Mouse (Mus musculus) MEL (cell line): ENCODE data around the gene Stam2. TPM values are rescaled to one million over a fixed set of nuclear protein-coding genes. Genes with fewer than 3 reads are reported as not detected.

ENCODE experiments used
- DNase-seq: peaks from one replicate; pipeline ENCODE4 v3.0.0; 2011; ENCODE audit warnings: low read depth, low spot score
- H3K27ac ChIP-seq: 2 replicates; pipeline ENCODE4 v1.5.1; 2012; ENCODE audit warnings: low read depth, mild to moderate bottlenecking, control low read depth, low read length, moderate library complexity; ENCODE audit not compliant: control insufficient read depth
- H3K27me3 ChIP-seq, 2 experiments: fragments of 150-350 bp in 1 of 2; sonication (generic) in 1 of 2; 2 replicates each; pipeline ENCODE4 v1.6.1; 2012; ENCODE audit warnings: low read length in 2 of 2, mild to moderate bottlenecking in 2 of 2, improper control_type of control experiment in 1 of 2, moderate library complexity in 1 of 2; ENCODE audit not compliant: insufficient read depth in 2 of 2, control insufficient read depth in 1 of 2
- H3K36me3 ChIP-seq, 2 experiments: 2 replicates each; pipeline ENCODE4 v1.6.1; 2012 to 2014; ENCODE audit warnings: low read length in 2 of 2, improper control_type of control experiment in 1 of 2, inconsistent platforms in 1 of 2, mild to moderate bottlenecking in 1 of 2; ENCODE audit not compliant: insufficient read depth in 2 of 2, control insufficient read depth in 1 of 2
- H3K4me1 ChIP-seq, 2 experiments: fragments of 150-350 bp in 1 of 2; sonication (generic) in 1 of 2; 2 replicates each; pipeline ENCODE4 v1.6.1; 2012; ENCODE audit warnings: low read length in 2 of 2, improper control_type of control experiment in 1 of 2, mild to moderate bottlenecking in 1 of 2; ENCODE audit not compliant: insufficient read depth in 2 of 2, control insufficient read depth in 1 of 2
- H3K4me3 ChIP-seq, 2 experiments: fragments of 150-350 bp in 1 of 2; sonication (generic) in 1 of 2; 2 replicates each; pipeline ENCODE4 v1.5.1; 2012; ENCODE audit warnings: low read depth in 2 of 2, low read length in 2 of 2, mild to moderate bottlenecking in 2 of 2, moderate library complexity in 2 of 2, control low read depth in 1 of 2, improper control_type of control experiment in 1 of 2; ENCODE audit not compliant: control insufficient read depth in 1 of 2, insufficient read depth in 1 of 2
- H3K79me2 ChIP-seq: 2 replicates; pipeline ENCODE4 v1.6.1; 2012; ENCODE audit warnings: mild to moderate bottlenecking, low read length, moderate library complexity; ENCODE audit not compliant: control insufficient read depth, poor library complexity, insufficient read depth
- H3K9ac ChIP-seq: 2 replicates; pipeline ENCODE4 v1.6.1; 2012; ENCODE audit warnings: low read depth, mild to moderate bottlenecking, control low read depth, low read length, moderate library complexity; ENCODE audit not compliant: control insufficient read depth, poor library complexity, severe bottlenecking
- H3K9me3 ChIP-seq: fragments of 150-350 bp; sonication (generic); replicated peaks from 2 replicates; pipeline ENCODE4 v1.6.1; 2012; ENCODE audit warnings: mild to moderate bottlenecking, low read length, improper control_type of control experiment, moderate library complexity; ENCODE audit not compliant: insufficient read depth
- CTCF ChIP-seq, 3 experiments: IDR thresholded peaks in 2 of 3; conservative IDR thresholded peaks in 1 of 3; 2 replicates each; pipeline ENCODE4 v1.5.1; 2011 to 2012; ENCODE audit warnings: low read length in 3 of 3, low read depth in 2 of 3, mild to moderate bottlenecking in 2 of 3, improper control_type of control experiment in 1 of 3, inconsistent platforms in 1 of 3, mixed read lengths in 1 of 3, moderate library complexity in 1 of 3; ENCODE audit not compliant: control insufficient read depth in 1 of 3, insufficient read depth in 1 of 3, poor library complexity in 1 of 3, severe bottlenecking in 1 of 3
- E2F4 ChIP-seq: IDR thresholded peaks from 2 replicates; pipeline ENCODE4 v1.6.1; 2011; ENCODE audit warnings: low read depth, low read length, improper control_type of control experiment, borderline replicate concordance
- ELF1 ChIP-seq: IDR thresholded peaks from 2 replicates; pipeline ENCODE4 v1.6.1; 2014; ENCODE audit warnings: low read depth, mild to moderate bottlenecking, inconsistent platforms, low read length, improper control_type of control experiment, moderate library complexity
- EP300 ChIP-seq, 2 experiments: IDR thresholded peaks; 2 replicates each; pipeline ENCODE4 v1.6.1; 2011; ENCODE audit warnings: improper control_type of control experiment in 2 of 2, low read length in 2 of 2, low read depth in 1 of 2, mild to moderate bottlenecking in 1 of 2
- ETS1 ChIP-seq: IDR thresholded peaks from 2 replicates; pipeline ENCODE4 v1.6.1; 2012; ENCODE audit warnings: low read depth, mild to moderate bottlenecking, inconsistent platforms, low read length, improper control_type of control experiment, moderate library complexity
- GABPA ChIP-seq: IDR thresholded peaks from 2 replicates; pipeline ENCODE4 v1.6.1; 2012; ENCODE audit warnings: low read depth, mild to moderate bottlenecking, inconsistent platforms, low read length, improper control_type of control experiment, moderate library complexity
- HCFC1 ChIP-seq: IDR thresholded peaks from 2 replicates; pipeline ENCODE4 v1.6.1; 2012; ENCODE audit warnings: low read depth, mild to moderate bottlenecking, inconsistent platforms, low read length, improper control_type of control experiment, moderate library complexity
- JUND ChIP-seq: IDR thresholded peaks from 2 replicates; pipeline ENCODE4 v1.6.1; 2011; ENCODE audit warnings: low read depth, mild to moderate bottlenecking, improper control_type of control experiment, low read length
- MAZ ChIP-seq: IDR thresholded peaks from 2 replicates; pipeline ENCODE4 v1.6.1; 2012; ENCODE audit warnings: low read depth, mild to moderate bottlenecking, inconsistent platforms, low read length, improper control_type of control experiment
- MEF2A ChIP-seq: IDR thresholded peaks from 2 replicates; pipeline ENCODE4 v1.6.1; 2014; ENCODE audit warnings: low read depth, mild to moderate bottlenecking, inconsistent platforms, low read length, improper control_type of control experiment; ENCODE audit not compliant: poor library complexity, insufficient replicate concordance, severe bottlenecking; ENCODE audit errors: extremely low read depth
- MXI1 ChIP-seq: IDR thresholded peaks from 2 replicates; pipeline ENCODE4 v1.6.1; 2011; ENCODE audit warnings: mild to moderate bottlenecking, low read depth, low read length, improper control_type of control experiment
- MYB ChIP-seq: IDR thresholded peaks from 2 replicates; pipeline ENCODE4 v1.6.1; 2011; ENCODE audit warnings: mild to moderate bottlenecking, low read depth, low read length, improper control_type of control experiment
- MYC ChIP-seq: IDR thresholded peaks from 2 replicates; pipeline ENCODE4 v1.6.1; 2011; ENCODE audit warnings: low read depth, mild to moderate bottlenecking, low read length, improper control_type of control experiment, moderate library complexity
- NELFE ChIP-seq: IDR thresholded peaks from 2 replicates; pipeline ENCODE4 v1.6.1; 2011; ENCODE audit warnings: low read depth, low read length, improper control_type of control experiment
- NRF1 ChIP-seq: IDR thresholded peaks from 2 replicates; pipeline ENCODE4 v1.6.1; 2014; ENCODE audit warnings: low read depth, mild to moderate bottlenecking, inconsistent platforms, low read length, improper control_type of control experiment, moderate library complexity; ENCODE audit not compliant: poor library complexity, insufficient read depth, severe bottlenecking
- POLR2AphosphoS2 ChIP-seq: IDR thresholded peaks from 2 replicates; pipeline ENCODE4 v1.6.1; 2011; ENCODE audit warnings: low read length, improper control_type of control experiment
- SIN3A ChIP-seq: IDR thresholded peaks from 2 replicates; pipeline ENCODE4 v1.6.1; 2012; ENCODE audit warnings: low read length, improper control_type of control experiment, inconsistent platforms
- SMC3 ChIP-seq: IDR thresholded peaks from 2 replicates; pipeline ENCODE4 v1.6.1; 2011; ENCODE audit warnings: low read depth, low read length, improper control_type of control experiment
- TAL1 ChIP-seq: IDR thresholded peaks from 2 replicates; pipeline ENCODE4 v1.6.1; 2012; ENCODE audit warnings: mild to moderate bottlenecking, inconsistent platforms, low read length, moderate library complexity, mixed read lengths
- TBP ChIP-seq: IDR thresholded peaks from 2 replicates; pipeline ENCODE4 v1.8.0; 2011; ENCODE audit warnings: low read depth, low read length, improper control_type of control experiment
- TCF12 ChIP-seq: IDR thresholded peaks from 2 replicates; pipeline ENCODE4 v1.6.1; 2014; ENCODE audit warnings: low read depth, mild to moderate bottlenecking, inconsistent platforms, low read length, improper control_type of control experiment, moderate library complexity
- USF1 ChIP-seq: IDR thresholded peaks from 2 replicates; pipeline ENCODE4 v1.6.1; 2014; ENCODE audit warnings: low read depth, mild to moderate bottlenecking, inconsistent platforms, low read length, improper control_type of control experiment, moderate library complexity
- USF2 ChIP-seq, 2 experiments: IDR thresholded peaks; 2 replicates each; pipeline ENCODE4 v1.6.1; 2011 to 2012; ENCODE audit warnings: improper control_type of control experiment in 2 of 2, low read length in 2 of 2, borderline replicate concordance in 1 of 2, inconsistent platforms in 1 of 2, low read depth in 1 of 2, mild to moderate bottlenecking in 1 of 2; ENCODE audit not compliant: insufficient read depth in 1 of 2
- ZC3H11A ChIP-seq: IDR thresholded peaks from 2 replicates; pipeline ENCODE4 v1.6.1; 2012; ENCODE audit warnings: low read depth, mild to moderate bottlenecking, inconsistent platforms, low read length, improper control_type of control experiment
- ZKSCAN1 ChIP-seq: IDR thresholded peaks from 2 replicates; pipeline ENCODE4 v1.6.1; 2012; ENCODE audit warnings: low read depth, mild to moderate bottlenecking, inconsistent platforms, low read length, improper control_type of control experiment, moderate library complexity
- ZNF384 ChIP-seq: IDR thresholded peaks from 2 replicates; pipeline ENCODE4 v1.6.1; 2012; ENCODE audit warnings: low read depth, mild to moderate bottlenecking, inconsistent platforms, low read length, improper control_type of control experiment
- polyA plus RNA-seq, 2 experiments: library from polyadenylated mRNA; stranded (reverse) in 1 of 2; unstranded in 1 of 2; fragments of >175 nt in 1 of 2; fragments of >200 nt in 1 of 2; gene quantifications; 2 replicates each; pipeline versions ENCODE4 v1.2.1 to v1.2.4; 2012; ENCODE audit warnings: low replicate concordance in 2 of 2, low read depth in 1 of 2; ENCODE audit not compliant: insufficient read length in 2 of 2, insufficient read depth in 1 of 2, missing spikeins in 1 of 2
- total RNA-seq: library from RNA; depleted of rRNA; stranded (reverse); fragments of 300-350 nt; gene quantifications from 2 replicates; pipeline ENCODE4 v1.2.3, GENCODE M21; 2012

Gene Stam2
- total and polyA plus RNA-seq, 3 experiments = 8.9 to 11.5 TPM; not detected in 1

GRCm38 (mm10) chr2:52686601-52687000 lies 55.5 kb downstream of the Stam2 start:
- Histone ChIP-seq H3K79me2 (no peaks in the 10 kb centered on the region), H3K27ac (no peak overlapping the region), H3K9me3 (no peaks in the 10 kb centered on the region), H3K4me1 (no peaks in the 10 kb centered on the region), H3K27me3 (no peaks in the 10 kb centered on the region), H3K4me3 (no peak overlapping the region), H3K9ac (no peak overlapping the region), H3K36me3 (no peaks in the 10 kb centered on the region)
- no peak for DNase-seq
- TF ChIP-seq TCF12 (no peak), E2F4 (no peak), CTCF (IDR thresholded peaks at IDR 0.05 in 2 of 3, conservative IDR thresholded peaks at IDR 0.05 in 1 of 3; ENCODE audit: control insufficient read depth in 1 of 3, insufficient read depth in 1 of 3, low read depth in 2 of 3, low read length in 3 of 3, poor library complexity in 1 of 3, severe bottlenecking in 1 of 3) (no peak), EP300 (IDR thresholded peaks at IDR 0.05; ENCODE audit: low read depth in 1 of 2, low read length in 2 of 2) (no peak), MAZ (no peak), JUND (no peak), NELFE (no peak), MYC (no peak), ZC3H11A (no peak), ELF1 (no peak), GABPA (no peak), HCFC1 (no peak), ZNF384 (no peak), MYB (no peak), TBP (no peak), MXI1 (no peak), SMC3 (no peak), TAL1 (no peak), ZKSCAN1 (no peak), SIN3A (no peak)

- TF ChIP-seq MEF2A (no peak), USF2 (IDR thresholded peaks at IDR 0.05; ENCODE audit: borderline replicate concordance in 1 of 2, insufficient read depth in 1 of 2, low read depth in 1 of 2, low read length in 2 of 2) (no peak), ETS1 (no peak), SMC3 (no peak), NELFE (no peak), MYB (no peak), ZC3H11A (no peak), MAZ (no peak), POLR2AphosphoS2 (no peak), USF1 (no peak), NRF1 (no peak), JUND (no peak)
- no peaks in the 10 kb centered on the region for H3K36me3 ChIP-seq
- H3K79me2 ChIP-seq = no peaks in the 10 kb centered on the region
- H3K9ac ChIP-seq = no peak overlapping the region
- H3K4me1 ChIP-seq = no peaks in the 10 kb centered on the region
- DNase-seq = no peak
- no peaks in the 10 kb centered on the region for H3K27me3 ChIP-seq
- no peaks in the 10 kb centered on the region for H3K9me3 ChIP-seq
- no peak overlapping the region for H3K27ac ChIP-seq
- H3K4me3 ChIP-seq = no peak overlapping the region
Observed at GRCm38 (mm10) chr2:52677589-52677988, 64.5 kb downstream of the Stam2 start.
